Mouse (Mus musculus): Measurements from ENCODE around the gene Irgm1. TPM values are rescaled to one million over a fixed set of nuclear protein-coding genes. Genes with fewer than 3 reads are reported as not detected.
"Not testable (repeated sequence)": the region's sequence is repeated elsewhere in the genome, so short reads cannot be mapped to it uniquely, and the experiment has no call there.

Irgm1 gene
- polyA plus RNA-seq, 1 experiment from 2014 or later: 17.0 TPM

DNA sequence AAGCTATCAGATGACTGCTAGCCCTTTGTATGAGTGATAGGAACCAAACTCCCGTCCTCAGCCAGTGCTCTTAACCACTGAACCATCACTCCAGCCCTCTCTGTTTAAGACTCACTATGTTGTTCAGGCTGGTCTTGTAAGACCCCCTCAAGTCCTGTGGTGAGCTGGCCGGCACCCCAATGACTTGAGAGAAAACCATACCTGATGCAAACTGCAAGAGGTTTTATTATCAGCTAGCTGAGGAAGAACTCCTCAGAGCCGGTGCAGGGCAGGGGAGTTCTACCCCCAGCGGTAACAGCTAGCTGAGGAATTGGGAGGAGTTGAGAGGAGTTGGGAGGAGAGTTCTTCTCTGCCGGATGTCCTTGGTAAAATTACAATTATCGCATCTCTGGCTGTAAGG, 43.6 kb downstream of the Irgm1 start:
- peaks cover 3% of the 10 kb centered on the region; the same call in 1 of the 2 replicates for H3K36me3 ChIP-seq
- DNase-seq: no peak
- WGBS (ENCODE audit: insufficient replicate concordance): 69% methylated on average over 6 of the region's 6 CpGs
- ATAC-seq (ENCODE audit: low read depth): no peak
- peaks cover 6% of the 10 kb centered on the region; the same call in 1 of the 2 replicates for H3K9me3 ChIP-seq (replicated peaks)
- peaks cover 33% of the 10 kb centered on the region for H3K4me1 ChIP-seq (replicated peaks)
- no peak overlapping the region for H3K4me2 ChIP-seq
- H3K27me3 ChIP-seq: peaks cover 27% of the 10 kb centered on the region
- H3K27ac ChIP-seq: no peak overlapping the region
- H3K9ac ChIP-seq: no peak overlapping the region
- H3K4me3 ChIP-seq (replicated peaks): no peak overlapping the region

GRCm38 (mm10) chr11:48826752-48827096, 44.8 kb downstream of the Irgm1 start:
- Histone ChIP-seq H3K27me3 (peaks cover 27% of the 10 kb centered on the region), H3K4me1 (replicated peaks) (peaks cover 34% of the 10 kb centered on the region), H3K4me2 (peak overlapping the region; percentile 79), H3K36me3 (peaks cover 3% of the 10 kb centered on the region; the same call in 1 of the 2 replicates), H3K9me3 (replicated peaks) (peaks cover 6% of the 10 kb centered on the region; the same call in 1 of the 2 replicates), H3K27ac (no peak overlapping the region), H3K9ac (peak overlapping the region; percentile 64), H3K4me3 (replicated peaks) (peak overlapping the region; percentile 60)
- 6% methylated on average over 6 of the region's 6 CpGs for WGBS (ENCODE audit: insufficient replicate concordance)
- DNase-seq: no peak
- no peak for ATAC-seq (ENCODE audit: low read depth)

DNA sequence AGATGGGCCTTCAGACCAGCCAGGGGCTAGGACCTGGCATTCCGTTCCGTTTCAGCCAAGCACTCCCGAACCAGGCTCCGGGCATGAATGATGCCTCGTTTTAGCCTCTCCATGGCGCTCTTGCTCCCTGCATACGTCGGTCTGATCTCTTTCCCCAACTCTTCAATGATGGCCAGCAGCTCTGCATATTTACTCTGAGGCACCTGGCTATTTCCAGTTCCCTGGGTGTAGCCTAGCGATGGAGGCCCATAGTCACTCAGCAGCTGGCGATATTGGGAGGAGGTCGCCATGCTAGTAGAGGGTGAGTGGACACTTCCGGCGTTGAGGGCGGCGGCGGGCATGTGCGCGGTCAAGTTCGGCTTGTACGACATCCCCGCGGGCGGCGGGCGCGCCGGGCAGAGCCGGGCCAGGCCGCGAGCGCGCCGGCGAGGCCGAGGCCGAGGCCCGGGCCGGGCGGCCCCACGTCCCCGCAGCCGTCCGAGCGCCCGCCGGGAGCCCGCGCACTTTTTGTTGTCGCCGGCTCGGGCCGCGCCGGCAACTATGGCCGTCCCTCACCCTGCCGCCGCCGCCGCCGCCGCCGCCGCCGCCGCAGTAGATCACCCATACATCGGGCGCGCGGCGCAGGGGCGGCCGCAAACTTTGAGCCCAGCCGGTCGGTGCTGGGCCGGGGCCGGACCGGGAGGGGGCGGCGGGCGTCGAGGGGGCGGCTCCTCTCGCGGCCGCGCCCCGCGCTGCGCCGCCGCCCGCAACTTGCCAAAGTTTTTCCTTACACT, 45.3 kb downstream of the Irgm1 start, which contains the start of the genes Trim7 and Gm12184:
Gene Trim7, plus strand, starts transcription at position 162 of the 773 bp plus-strand sequence.
Gene Gm12184, minus strand, starts transcription at position 677 of the 773 bp plus-strand sequence.
- not testable (repeated sequence) for H3K27ac ChIP-seq; H3K36me3 ChIP-seq; H3K9me3 ChIP-seq (replicated peaks)
- Histone ChIP-seq H3K4me2 (peak within 1 kb of the TSS; percentile 85), H3K4me3 (replicated peaks) (peak within 1 kb of the TSS; percentile 61), H3K27me3 (peaks cover 27% of the 10 kb centered on the region), H3K4me1 (replicated peaks) (peaks cover 34% of the 10 kb centered on the region), H3K9ac (peak within 1 kb of the TSS; percentile 64)
- DNase-seq (peak; percentile 49), ATAC-seq (ENCODE audit: low read depth) (peak; percentile 74)
- 1% methylated on average over 37 of the region's 92 CpGs for WGBS (ENCODE audit: insufficient replicate concordance)

DNA sequence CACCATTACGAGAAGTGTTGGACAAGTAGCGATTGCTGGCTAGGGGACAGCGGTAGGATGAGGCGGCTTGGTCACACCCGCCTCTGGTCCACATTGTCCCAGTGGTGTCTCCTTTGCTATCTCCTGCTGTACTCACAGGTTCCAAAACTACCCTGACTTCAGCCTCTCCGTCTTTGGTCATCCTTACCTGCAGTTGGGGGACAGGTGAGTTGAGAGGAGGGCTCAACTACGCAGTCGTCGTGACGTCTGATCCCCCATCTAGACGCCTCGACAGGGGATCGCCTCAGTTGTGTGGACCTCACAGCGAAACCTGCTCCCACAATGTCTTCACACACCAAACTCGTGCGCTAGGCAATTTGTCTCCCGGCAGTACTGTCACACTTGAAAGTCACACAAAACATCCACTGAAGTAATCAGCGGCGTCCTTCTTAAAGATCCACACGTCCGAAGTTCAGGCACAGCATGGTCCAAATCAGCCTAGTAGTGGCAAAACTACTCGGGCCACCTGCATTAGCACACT, 47.1 kb downstream of the Irgm1 start:
- Histone ChIP-seq H3K27me3 (peaks cover 27% of the 10 kb centered on the region), H3K9me3 (replicated peaks) (peaks cover 6% of the 10 kb centered on the region; the same call in 1 of the 2 replicates), H3K4me2 (peak overlapping the region; percentile 85), H3K27ac (no peak overlapping the region), H3K4me1 (replicated peaks) (peaks cover 51% of the 10 kb centered on the region), H3K36me3 (peaks cover 3% of the 10 kb centered on the region; the same call in 1 of the 2 replicates), H3K4me3 (replicated peaks) (peak overlapping the region; percentile 61), H3K9ac (peak overlapping the region; percentile 59)
- no peak for DNase-seq
- ATAC-seq (ENCODE audit: low read depth): no peak
- 7% methylated on average over 22 of the region's 22 CpGs for WGBS (ENCODE audit: insufficient replicate concordance)

DNA sequence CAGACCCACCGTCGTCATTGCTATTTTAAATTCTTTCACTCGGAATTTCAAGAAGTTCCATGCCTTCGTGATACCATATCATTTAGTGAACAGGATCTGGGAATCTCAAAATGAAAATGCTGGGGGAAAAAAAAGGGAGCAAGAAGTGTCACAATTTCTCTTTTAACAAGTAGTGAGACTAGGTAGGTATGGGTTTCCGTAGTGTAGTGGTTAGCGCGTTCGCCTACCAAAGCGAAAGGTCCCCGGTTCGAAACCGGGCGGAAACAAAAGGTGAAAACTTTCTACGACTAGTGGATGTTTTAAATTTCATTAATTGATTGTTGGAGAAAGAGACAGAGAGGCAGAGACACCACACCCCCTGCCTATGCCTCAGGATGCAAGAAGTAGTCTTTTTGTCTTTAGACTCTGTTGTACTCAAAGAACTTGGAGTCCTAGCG, 47.9 kb downstream of the Irgm1 start:
- Histone ChIP-seq H3K9me3 (replicated peaks) (peaks cover 6% of the 10 kb centered on the region; the same call in 1 of the 2 replicates), H3K27ac (no peak overlapping the region), H3K27me3 (peaks cover 27% of the 10 kb centered on the region), H3K36me3 (peaks cover 3% of the 10 kb centered on the region; the same call in 1 of the 2 replicates), H3K4me1 (replicated peaks) (peaks cover 57% of the 10 kb centered on the region), H3K9ac (peak overlapping the region; percentile 59), H3K4me2 (peak overlapping the region; percentile 85), H3K4me3 (replicated peaks) (peak overlapping the region; percentile 61)
- DNase-seq (peak; percentile 76), ATAC-seq (ENCODE audit: low read depth) (peak; percentile 74)
- under 1% methylated on average over 15 of the region's 15 CpGs for WGBS (ENCODE audit: insufficient replicate concordance)

DNA sequence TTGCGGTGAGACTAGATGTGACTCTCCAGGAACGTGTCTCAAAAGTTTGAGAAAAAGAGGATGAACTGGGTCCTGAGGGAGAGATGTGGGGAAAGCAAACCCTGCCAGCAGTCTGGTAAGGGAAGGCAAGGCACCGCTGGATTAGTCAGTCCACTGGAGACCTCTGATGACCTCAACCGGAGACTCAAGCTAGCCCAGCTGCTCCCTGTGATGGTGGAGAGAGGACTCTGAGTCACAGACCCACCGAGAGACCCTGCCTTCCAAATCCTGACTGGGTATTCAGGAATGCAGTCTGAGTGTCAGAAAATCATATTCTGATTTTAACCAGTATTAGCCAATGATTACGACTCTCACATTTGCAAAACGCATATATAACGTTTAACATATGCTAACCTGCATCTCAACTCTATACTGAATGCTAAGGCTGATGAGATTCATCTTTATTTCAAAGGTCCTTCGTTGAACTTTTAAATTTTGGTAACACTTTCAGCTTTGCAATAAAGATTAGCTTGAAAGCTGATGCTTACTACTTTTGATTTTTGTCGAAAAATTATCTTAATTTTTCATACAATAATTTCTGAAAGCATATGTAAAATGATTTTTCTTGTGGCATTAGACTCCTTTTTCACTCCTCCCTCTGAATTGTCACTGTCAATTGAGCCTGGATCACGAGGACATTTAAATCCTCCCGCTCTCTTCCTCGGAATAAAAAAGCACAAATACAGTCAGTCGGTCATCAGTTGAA, 48.5 kb downstream of the Irgm1 start:
- peaks cover 26% of the 10 kb centered on the region for H3K27me3 ChIP-seq
- peak overlapping the region; percentile 61 for H3K4me3 ChIP-seq (replicated peaks)
- H3K4me1 ChIP-seq (replicated peaks): peaks cover 57% of the 10 kb centered on the region
- peaks cover 1% of the 10 kb centered on the region; the same call in 1 of the 2 replicates for H3K36me3 ChIP-seq
- peak overlapping the region; percentile 85 for H3K4me2 ChIP-seq
- no peak for DNase-seq
- H3K9ac ChIP-seq: peak overlapping the region; percentile 47; the same call in 1 of the 2 replicates
- H3K27ac ChIP-seq: no peak overlapping the region
- 31% methylated on average over 14 of the region's 14 CpGs for WGBS (ENCODE audit: insufficient replicate concordance)
- H3K9me3 ChIP-seq (replicated peaks): peaks cover 4% of the 10 kb centered on the region; the same call in 1 of the 2 replicates
- ATAC-seq (ENCODE audit: low read depth): no peak

DNA sequence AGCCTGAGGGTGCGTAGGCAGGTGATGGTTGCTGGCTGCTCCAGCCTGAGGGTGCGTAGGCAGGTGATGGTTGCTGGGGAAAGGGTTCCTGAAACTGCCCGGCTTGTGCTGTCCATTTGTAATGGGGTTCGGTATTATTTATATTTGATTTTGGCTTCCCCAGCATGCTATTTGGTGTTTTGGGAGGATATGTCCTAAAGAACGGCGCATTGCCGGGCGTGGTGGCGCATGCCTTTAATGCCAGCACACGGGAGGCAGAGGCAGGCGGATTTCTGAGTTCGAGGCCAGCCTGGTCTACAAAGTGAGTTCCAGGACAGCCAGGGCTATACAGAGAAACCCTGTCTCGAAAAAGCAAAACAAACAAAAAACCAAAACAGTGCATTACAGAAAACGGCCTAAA, 50.2 kb downstream of the Irgm1 start:
- not testable (repeated sequence) for DNase-seq; ATAC-seq (ENCODE audit: low read depth); H3K27ac ChIP-seq; H3K9me3 ChIP-seq (replicated peaks); H3K36me3 ChIP-seq; H3K9ac ChIP-seq; H3K4me2 ChIP-seq; H3K4me3 ChIP-seq (replicated peaks)
- Histone ChIP-seq H3K27me3 (peaks cover 15% of the 10 kb centered on the region), H3K4me1 (replicated peaks) (peaks cover 49% of the 10 kb centered on the region)
- WGBS (ENCODE audit: insufficient replicate concordance): 74% methylated on average over 14 of the region's 14 CpGs

DNA sequence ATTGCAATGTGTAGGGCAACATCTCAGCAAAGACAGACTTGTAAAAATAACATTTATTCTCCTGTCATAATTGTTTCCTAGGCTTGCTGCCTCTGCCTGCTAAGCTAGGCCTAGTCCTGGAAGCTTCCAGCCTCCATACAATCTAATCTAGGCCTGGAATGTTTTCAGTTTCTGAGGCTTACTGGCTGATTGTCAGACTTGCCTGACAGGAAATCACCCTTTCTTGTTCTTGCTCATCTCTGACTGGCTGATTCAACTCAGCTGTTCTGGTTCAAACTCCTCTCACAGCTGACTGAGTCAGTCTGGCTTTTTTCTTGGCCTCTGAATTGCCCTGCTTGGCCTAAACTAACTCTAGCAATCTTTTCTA, 51.2 kb downstream of the Irgm1 start:
- Histone ChIP-seq H3K4me2 (no peak overlapping the region), H3K27ac (peak overlapping the region; percentile 4; the same call in 1 of the 2 replicates), H3K4me1 (replicated peaks) (peaks cover 59% of the 10 kb centered on the region), H3K27me3 (peaks cover 15% of the 10 kb centered on the region), H3K36me3 (peaks cover 4% of the 10 kb centered on the region; the same call in 1 of the 2 replicates), H3K9me3 (replicated peaks) (no peaks in the 10 kb centered on the region), H3K9ac (no peak overlapping the region), H3K4me3 (replicated peaks) (no peak overlapping the region)
- DNase-seq (no peak), ATAC-seq (ENCODE audit: low read depth) (no peak)

DNA sequence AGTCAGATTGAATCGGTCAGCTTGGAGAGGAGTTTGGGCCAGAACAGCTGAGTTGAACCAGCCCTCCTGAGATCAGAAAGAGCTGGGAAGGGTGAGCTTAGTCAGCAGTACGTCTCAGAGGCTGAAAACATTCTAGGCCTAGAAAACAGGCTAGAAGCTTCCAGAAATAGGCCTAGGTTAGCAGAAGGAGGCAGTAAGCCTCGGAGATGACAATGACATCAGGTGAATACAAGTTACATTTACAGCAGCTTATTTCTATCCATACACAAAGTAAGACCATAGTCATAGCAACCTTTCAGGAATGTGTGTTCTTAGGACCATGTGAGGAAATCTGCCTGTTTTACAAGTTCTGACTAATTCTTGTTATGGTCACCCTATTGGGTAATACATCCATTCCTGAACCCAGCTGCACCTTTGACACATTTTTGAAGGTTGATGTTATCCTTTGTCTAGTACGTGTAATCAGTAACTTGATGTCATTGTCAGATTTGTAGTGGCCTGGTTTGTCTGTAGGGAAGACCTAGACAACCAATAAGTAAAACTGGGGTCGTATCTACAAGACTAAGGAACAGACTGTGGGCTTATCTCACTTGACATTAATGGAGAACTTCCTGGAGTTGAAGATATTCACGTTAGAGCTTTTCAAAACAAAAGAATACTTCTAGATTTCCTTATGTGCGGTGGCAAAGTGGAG, 51.7 kb downstream of the Irgm1 start:
- Histone ChIP-seq H3K9ac (no peak overlapping the region), H3K36me3 (peaks cover 6% of the 10 kb centered on the region; the same call in 1 of the 2 replicates), H3K4me1 (replicated peaks) (peaks cover 61% of the 10 kb centered on the region), H3K9me3 (replicated peaks) (no peaks in the 10 kb centered on the region), H3K27ac (peak overlapping the region; percentile 21; the same call in 1 of the 2 replicates), H3K4me3 (replicated peaks) (no peak overlapping the region), H3K27me3 (peaks cover 11% of the 10 kb centered on the region), H3K4me2 (no peak overlapping the region)
- DNase-seq: no peak
- 39% methylated on average over 7 of the region's 7 CpGs for WGBS (ENCODE audit: insufficient replicate concordance)
- no peak for ATAC-seq (ENCODE audit: low read depth)

DNA sequence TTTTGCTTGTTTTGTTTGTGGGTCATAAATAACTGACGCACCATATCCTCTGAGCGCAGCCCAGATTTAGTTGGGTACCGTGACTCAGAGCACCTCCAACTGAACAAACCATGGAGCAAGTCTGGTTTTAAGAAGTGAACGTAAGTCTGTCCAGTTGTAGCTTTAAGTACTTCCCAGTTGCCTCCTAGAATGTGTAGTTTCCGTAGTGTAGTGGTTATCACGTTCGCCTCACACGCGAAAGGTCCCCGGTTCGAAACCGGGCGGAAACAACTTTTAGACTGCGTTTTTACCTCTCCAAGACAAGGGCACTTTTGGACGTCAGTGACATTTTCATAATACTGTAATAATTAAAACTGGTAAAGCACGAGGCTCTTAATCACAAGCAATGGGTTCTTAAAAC, 53.1 kb downstream of the Irgm1 start:
- Histone ChIP-seq H3K4me1 (replicated peaks) (peaks cover 59% of the 10 kb centered on the region), H3K36me3 (peaks cover 8% of the 10 kb centered on the region; the same call in 1 of the 2 replicates), H3K27ac (peak overlapping the region; percentile 95; the same call in 1 of the 2 replicates), H3K9me3 (replicated peaks) (no peaks in the 10 kb centered on the region), H3K9ac (peak overlapping the region; percentile 86), H3K4me3 (replicated peaks) (peak overlapping the region; percentile 86), H3K27me3 (no peaks in the 10 kb centered on the region), H3K4me2 (peak overlapping the region; percentile 91)
- under 1% methylated on average over 16 of the region's 16 CpGs for WGBS (ENCODE audit: insufficient replicate concordance)
- ATAC-seq (ENCODE audit: low read depth) (no peak), DNase-seq (peak; percentile 85)

All from liver, embryonic 13.5 days (tissue).